Comparison of ENCODE assay signal across 8 mouse cellular contexts in the genomic region with DNA sequence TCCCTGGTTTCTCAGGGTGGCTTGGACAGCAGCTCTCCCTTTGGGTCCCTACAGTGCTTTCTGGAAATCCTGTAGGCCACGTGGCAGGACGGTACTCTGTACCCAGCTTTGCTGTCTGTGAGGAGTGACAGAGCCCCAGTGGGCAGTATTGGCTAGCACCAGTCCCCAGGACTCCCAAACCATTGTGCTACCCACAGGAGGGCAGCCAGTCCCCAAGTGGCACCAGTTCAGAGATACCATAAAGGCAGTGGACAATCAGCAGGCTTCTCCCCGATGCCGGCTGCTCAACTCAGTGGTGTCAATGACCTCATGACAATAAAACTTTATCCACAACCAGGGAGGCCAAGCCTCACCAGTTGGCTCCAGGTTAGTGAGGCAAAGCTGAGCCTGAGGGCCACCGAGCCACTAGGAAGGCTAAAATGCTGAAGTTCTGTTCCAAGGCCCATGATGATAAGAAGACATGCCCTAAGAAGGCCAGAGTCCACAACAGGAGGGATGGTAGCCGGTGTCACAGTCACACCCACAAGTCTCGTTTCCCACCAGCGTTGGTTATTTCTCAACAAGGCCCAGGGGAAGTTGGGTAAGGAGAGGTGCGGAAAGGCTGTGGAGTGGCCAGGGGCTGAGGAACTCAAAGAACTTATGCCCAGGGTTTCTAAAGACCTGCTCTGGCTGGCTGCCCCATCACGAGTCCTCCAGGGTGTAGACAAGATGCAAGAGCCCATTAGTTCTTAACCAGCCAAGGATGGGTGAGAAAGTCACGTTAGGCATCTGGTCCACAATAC. TPM values are rescaled to one million over a fixed set of nuclear protein-coding genes. Genes with fewer than 3 reads are reported as not detected.
A peak's percentile ranks its signal among the peaks of the same experiment; 100 is the strongest.
DNase-seq lines count a peak whose midpoint lies in the region; ATAC-seq and TF ChIP-seq lines count a peak whose summit lies in the region.

No protein-coding gene starts in this region.

- no peaks in the 10 kb centered on the region for H3K9me3 ChIP-seq in heart, embryonic 11.5 days (replicated peaks; ENCODE audit: control insufficient read depth, low read length)
- H3K9me3 ChIP-seq in intestine, embryonic 14.5 days (ENCODE audit: control insufficient read depth, low read length), result no peaks in the 10 kb centered on the region
- H3K9me3 ChIP-seq in midbrain, embryonic 13.5 days, result no peaks in the 10 kb centered on the region

- H3K4me3 ChIP-seq in heart, embryonic 11.5 days (ENCODE audit: low read depth, low read length), result peak overlapping the region; percentile 90
- H3K4me3 ChIP-seq in bone marrow macrophage, adult 2 months (ENCODE audit: insufficient read depth, low read length), result peak overlapping the region; percentile 94
- no peak overlapping the region for H3K4me3 ChIP-seq in intestine, embryonic 14.5 days (ENCODE audit: low read depth, low read length)
- no peak overlapping the region for H3K4me3 ChIP-seq in midbrain, embryonic 13.5 days (replicated peaks)

- ATAC-seq in heart, embryonic 11.5 days (replicated peaks; ENCODE audit: insufficient number of reproducible peaks, low FRiP score, low TSS enrichment), result no peak
- no peak for ATAC-seq in intestine, embryonic 14.5 days (replicated peaks; ENCODE audit: low FRiP score, low TSS enrichment, low read depth)
- no peak for ATAC-seq in midbrain, embryonic 13.5 days

- 88% methylated on average over 11 of the region's 11 CpGs for WGBS in heart, embryonic 11.5 days (ENCODE audit: insufficient replicate concordance)
- WGBS in intestine, embryonic 14.5 days, result 87% methylated on average over 11 of the region's 11 CpGs
- 91% methylated on average over 11 of the region's 11 CpGs for WGBS in midbrain, embryonic 13.5 days

- no peak for DNase-seq in heart, postnatal 25 days (ENCODE audit: low spot score)
- no peak for DNase-seq in intestine, embryonic 14.5 days (ENCODE audit: low spot score)
- DNase-seq in left cerebral cortex, adult 8-10 months (ENCODE audit: low spot score in 2 of 2), result no peak
- DNase-seq in layer of hippocampus, postnatal 36 days, result no peak
- no peak for DNase-seq in adrenal gland, postnatal 36 days

- peaks cover 29% of the 10 kb centered on the region for H3K36me3 ChIP-seq in heart, embryonic 11.5 days (ENCODE audit: control insufficient read depth, insufficient read depth, low read length)
- H3K36me3 ChIP-seq in intestine, embryonic 14.5 days (ENCODE audit: control insufficient read depth, insufficient read depth, low read length), result peaks cover 38% of the 10 kb centered on the region
- peaks cover 43% of the 10 kb centered on the region for H3K36me3 ChIP-seq in midbrain, embryonic 13.5 days

- intact Hi-C loops in heart, postnatal 25 days (cut with DNase I), result loop anchor here (5.0 kb wide), 1 partner anchor 597 kb away; no protein-coding TSS in a partner anchor

- peaks cover 16% of the 10 kb centered on the region for H3K4me1 ChIP-seq in heart, embryonic 11.5 days (ENCODE audit: control insufficient read depth, insufficient read depth, low read length)
- H3K4me1 ChIP-seq in bone marrow macrophage, adult 2 months (ENCODE audit: control insufficient read depth, insufficient read depth, low read length), result peaks cover 16% of the 10 kb centered on the region
- H3K4me1 ChIP-seq in intestine, embryonic 14.5 days (replicated peaks; ENCODE audit: control insufficient read depth, insufficient read depth, low read length), result peaks cover 18% of the 10 kb centered on the region
- peaks cover 21% of the 10 kb centered on the region for H3K4me1 ChIP-seq in midbrain, embryonic 13.5 days (replicated peaks)

- H3K27me3 ChIP-seq in heart, embryonic 11.5 days (ENCODE audit: control insufficient read depth, insufficient read depth, low read length), result no peaks in the 10 kb centered on the region
- no peaks in the 10 kb centered on the region for H3K27me3 ChIP-seq in intestine, embryonic 14.5 days (replicated peaks; ENCODE audit: control insufficient read depth, insufficient read depth, low read length)
- H3K27me3 ChIP-seq in midbrain, embryonic 13.5 days, result no peaks in the 10 kb centered on the region

- H3K4me2 ChIP-seq in heart, embryonic 11.5 days, result peak overlapping the region; percentile 98
- peak overlapping the region; percentile 97 for H3K4me2 ChIP-seq in intestine, embryonic 14.5 days (ENCODE audit: low read length)
- peak overlapping the region; percentile 99 for H3K4me2 ChIP-seq in midbrain, embryonic 13.5 days (replicated peaks)

- no peak for TF ChIP-seq CTCF in bone marrow macrophage, adult 2 months (IDR thresholded peaks at IDR 0.05; ENCODE audit: low read depth, low read length)

- H3K27ac ChIP-seq in heart, embryonic 11.5 days (ENCODE audit: low read depth, low read length), result no peak overlapping the region
- H3K27ac ChIP-seq in bone marrow macrophage, adult 2 months (ENCODE audit: insufficient read depth, low read depth, low read length), result no peak overlapping the region
- H3K27ac ChIP-seq in intestine, embryonic 14.5 days (ENCODE audit: low read depth), result no peak overlapping the region
- no peak overlapping the region for H3K27ac ChIP-seq in midbrain, embryonic 13.5 days

- no peak for TF ChIP-seq POLR2A in bone marrow macrophage, adult 2 months (IDR thresholded peaks at IDR 0.05; ENCODE audit: borderline replicate concordance, low read depth, low read length)

- peak overlapping the region; percentile 91 for H3K9ac ChIP-seq in heart, embryonic 11.5 days (ENCODE audit: low read depth, low read length)
- peak overlapping the region; percentile 82; the same call in 1 of the 2 replicates for H3K9ac ChIP-seq in intestine, embryonic 14.5 days (ENCODE audit: low read length)
- H3K9ac ChIP-seq in midbrain, embryonic 13.5 days (replicated peaks), result peak overlapping the region; percentile 85; the same call in 1 of the 2 replicates

RNA-seq across cellular contexts. Expression of a gene that starts 1.7 kb away (rescaled TPM):
- 40.9 and 49.0 TPM in 2 replicates for polyA plus RNA-seq in heart, embryonic 11.5 days (2014; fragmentation: Nextera tagmentation; extraction: Ambion mirVana)
- total RNA-seq in heart, postnatal 25 days (2021), result 10 to 100 TPM; 65.3 to 65.6 TPM
- 37.9 and 40.9 TPM in 2 replicates for polyA plus RNA-seq in bone marrow macrophage, adult 2 months (2012; ENCODE audit: insufficient read depth, insufficient read length, missing spikeins)
- 82.4 and 99.0 TPM in 2 replicates for polyA plus RNA-seq in intestine, embryonic 14.5 days (2014; fragmentation: Nextera tagmentation; extraction: Ambion mirVana)
- 57.1 and 58.2 TPM in 2 replicates for polyA plus RNA-seq in midbrain, embryonic 13.5 days (2015; fragmentation: Nextera tagmentation; extraction: Ambion mirVana)
- total RNA-seq in left cerebral cortex, adult 8-10 months (2022), result 10 to 100 TPM; 70.9 to 91.6 (median 73.7) TPM
- total RNA-seq in layer of hippocampus, postnatal 36 days (2021), result 10 to 100 TPM; 77.1 to 90.0 TPM
- total RNA-seq in adrenal gland, postnatal 36 days (2021), result 100 to 1,000 TPM; 123 to 125 TPM

RNA-seq across cellular contexts. Expression of a gene that starts 5.5 kb away (rescaled TPM):
- polyA plus RNA-seq in heart, embryonic 11.5 days (2014; fragmentation: Nextera tagmentation; extraction: Ambion mirVana), result 0.56 and 0.79 TPM in 2 replicates
- 1 to 10 TPM; 1.0 to 1.1 TPM for total RNA-seq in heart, postnatal 25 days (2021)
- polyA plus RNA-seq in bone marrow macrophage, adult 2 months (2012; ENCODE audit: insufficient read depth, insufficient read length, missing spikeins), result 0.46 TPM in 1 of 2 replicates, not detected in the other
- polyA plus RNA-seq in intestine, embryonic 14.5 days (2014; fragmentation: Nextera tagmentation; extraction: Ambion mirVana), result 0.53 and 0.65 TPM in 2 replicates
- 0.64 and 0.77 TPM in 2 replicates for polyA plus RNA-seq in midbrain, embryonic 13.5 days (2015; fragmentation: Nextera tagmentation; extraction: Ambion mirVana)
- total RNA-seq in left cerebral cortex, adult 8-10 months (2022), result 1 to 10 TPM in 2 of 4 experiments, under 1 TPM in 2; 0.41 to 1.2 (median 0.89) TPM
- total RNA-seq in layer of hippocampus, postnatal 36 days (2021), result under 1 TPM; 0.40 to 0.65 TPM
- total RNA-seq in adrenal gland, postnatal 36 days (2021), result 1 to 10 TPM; 1.1 to 1.2 TPM

RNA-seq across cellular contexts. Expression of a gene that starts 11.9 kb away (rescaled TPM):
- 0.19 and 0.31 TPM in 2 replicates for polyA plus RNA-seq in heart, embryonic 11.5 days (2014; fragmentation: Nextera tagmentation; extraction: Ambion mirVana)
- total RNA-seq in heart, postnatal 25 days (2021), result under 1 TPM; 0.17 to 0.47 TPM
- not detected in 2 replicates for polyA plus RNA-seq in bone marrow macrophage, adult 2 months (2012; ENCODE audit: insufficient read depth, insufficient read length, missing spikeins)
- polyA plus RNA-seq in intestine, embryonic 14.5 days (2014; fragmentation: Nextera tagmentation; extraction: Ambion mirVana), result 1.3 and 1.8 TPM in 2 replicates
- polyA plus RNA-seq in midbrain, embryonic 13.5 days (2015; fragmentation: Nextera tagmentation; extraction: Ambion mirVana), result 75.5 and 79.4 TPM in 2 replicates
- 100 to 1,000 TPM; 229 to 265 (median 242) TPM for total RNA-seq in left cerebral cortex, adult 8-10 months (2022)
- 100 to 1,000 TPM; 273 to 281 TPM for total RNA-seq in layer of hippocampus, postnatal 36 days (2021)
- total RNA-seq in adrenal gland, postnatal 36 days (2021), result 1 to 10 TPM in 1 of 2 experiments, under 1 TPM in 1; 0.20 to 1.2 TPM

RNA-seq across cellular contexts. Expression of a gene that starts 29.6 kb away (rescaled TPM):
- polyA plus RNA-seq in heart, embryonic 11.5 days (2014; fragmentation: Nextera tagmentation; extraction: Ambion mirVana), result 2.5 and 3.4 TPM in 2 replicates
- total RNA-seq in heart, postnatal 25 days (2021), result 1 to 10 TPM in 1 of 2 experiments, under 1 TPM in 1; 0.81 to 1.0 TPM
- polyA plus RNA-seq in bone marrow macrophage, adult 2 months (2012; ENCODE audit: insufficient read depth, insufficient read length, missing spikeins), result 23.5 and 24.2 TPM in 2 replicates
- polyA plus RNA-seq in intestine, embryonic 14.5 days (2014; fragmentation: Nextera tagmentation; extraction: Ambion mirVana), result 0.73 and 0.84 TPM in 2 replicates
- 0.94 and 1.0 TPM in 2 replicates for polyA plus RNA-seq in midbrain, embryonic 13.5 days (2015; fragmentation: Nextera tagmentation; extraction: Ambion mirVana)
- total RNA-seq in left cerebral cortex, adult 8-10 months (2022), result 1 to 10 TPM; 3.4 to 6.1 (median 5.3) TPM
- total RNA-seq in layer of hippocampus, postnatal 36 days (2021), result 1 to 10 TPM; 3.0 to 3.4 TPM
- 1 to 10 TPM; 1.0 to 1.3 TPM for total RNA-seq in adrenal gland, postnatal 36 days (2021)

RNA-seq across cellular contexts. Expression of a gene that starts 39.0 kb away (rescaled TPM):
- polyA plus RNA-seq in heart, embryonic 11.5 days (2014; fragmentation: Nextera tagmentation; extraction: Ambion mirVana), result 28.1 and 29.8 TPM in 2 replicates
- 100 to 1,000 TPM; 110 to 130 TPM for total RNA-seq in heart, postnatal 25 days (2021)
- polyA plus RNA-seq in bone marrow macrophage, adult 2 months (2012; ENCODE audit: insufficient read depth, insufficient read length, missing spikeins), result 31.8 and 38.6 TPM in 2 replicates
- 52.4 and 57.2 TPM in 2 replicates for polyA plus RNA-seq in intestine, embryonic 14.5 days (2014; fragmentation: Nextera tagmentation; extraction: Ambion mirVana)
- polyA plus RNA-seq in midbrain, embryonic 13.5 days (2015; fragmentation: Nextera tagmentation; extraction: Ambion mirVana), result 13.1 and 15.2 TPM in 2 replicates
- 10 to 100 TPM; 83.3 to 98.1 (median 85.4) TPM for total RNA-seq in left cerebral cortex, adult 8-10 months (2022)
- total RNA-seq in layer of hippocampus, postnatal 36 days (2021), result 10 to 100 TPM; 55.3 to 55.8 TPM
- 100 to 1,000 TPM in 1 of 2 experiments, 10 to 100 TPM in 1; 93.2 to 114 TPM for total RNA-seq in adrenal gland, postnatal 36 days (2021)

Comparison
In these comparisons a context has a peak if more than half of its experiments do, and no peak if none do; other contexts are left out.
1. H3K4me3 ChIP-seq: peak in heart, embryonic 11.5 days (single experiment) and bone marrow macrophage, adult 2 months (single experiment); none in intestine, embryonic 14.5 days (single experiment) and midbrain, embryonic 13.5 days (single experiment).
2. RNA of a gene that starts 11.9 kb away (total RNA-seq): 273 to 281 TPM in layer of hippocampus, postnatal 36 days and 229 to 265 TPM in left cerebral cortex, adult 8-10 months; 0.20 to 1.2 TPM in adrenal gland, postnatal 36 days and 0.17 to 0.47 TPM in heart, postnatal 25 days; every median in the first group is over 100 times any median in the second.
3. Peak in every context shown above with its lines, with median percentiles within 50 percentile points of each other: H3K4me2 ChIP-seq and H3K9ac ChIP-seq.